Mouse (Mus musculus) cerebellum, adult 9-10 months (tissue): ENCODE measurements at regions not wholly inside any gene's neighbourhood (a gene's known extent, or its start where the extent isn't known, plus 50 kb on each side); places are given as distances from the start of the nearest gene placed in this dataset.

Source experiments
- DNase-seq: peaks from one replicate; pipeline ENCODE4 v3.0.0; 2022

GRCm38 (mm10) chr13:30085446-30085845, 50.8 kb upstream of the Mboat1 start:
- DNase-seq: peak; percentile 25

GRCm38 (mm10) chr13:30085005-30085404, 51.3 kb upstream of the Mboat1 start:
- DNase-seq: peak; percentile 91

- no peak for DNase-seq
These were observed 51.9 kb upstream of the Mboat1 start for GRCm38 (mm10) chr13:30084386-30084785.

GRCm38 (mm10) chr13:30083949-30084348, 52.3 kb upstream of the Mboat1 start:
- no peak for DNase-seq

GRCm38 (mm10) chr13:30082761-30083160, 53.5 kb upstream of the Mboat1 start:
- DNase-seq: no peak

GRCm38 (mm10) chr13:30080705-30081474, 55.4 kb upstream of the Mboat1 start:
- DNase-seq: no peak

GRCm38 (mm10) chr13:30074517-30075064, 61.7 kb upstream of the Mboat1 start:
- no peak for DNase-seq

GRCm38 (mm10) chr13:30074069-30074468, 62.2 kb upstream of the Mboat1 start:
- no peak for DNase-seq

GRCm38 (mm10) chr13:30069397-30069796, 66.9 kb upstream of the Mboat1 start:
- no peak for DNase-seq

GRCm38 (mm10) chr13:30067581-30068375, 68.5 kb upstream of the Mboat1 start:
- DNase-seq: no peak

GRCm38 (mm10) chr13:30065520-30065919, 70.8 kb upstream of the Mboat1 start:
- DNase-seq: no peak

- DNase-seq: no peak
These were observed 72.5 kb upstream of the Mboat1 start for GRCm38 (mm10) chr13:30063741-30064140.

GRCm38 (mm10) chr13:30062285-30062684, 74.0 kb upstream of the Mboat1 start:
- DNase-seq: no peak

- no peak for DNase-seq
These were observed 69.3 kb upstream of the E2f3 start for GRCm38 (mm10) chr13:30055141-30055645.

GRCm38 (mm10) chr13:30051891-30052550, 66.2 kb upstream of the E2f3 start:
- peak; percentile 77 for DNase-seq

- no peak for DNase-seq
These were observed 65.1 kb upstream of the E2f3 start for GRCm38 (mm10) chr13:30050745-30051508.

GRCm38 (mm10) chr13:30048260-30048859, 62.5 kb upstream of the E2f3 start:
- DNase-seq: no peak

GRCm38 (mm10) chr13:30046504-30047169, 60.8 kb upstream of the E2f3 start:
- DNase-seq: no peak

- no peak for DNase-seq
These were observed 60.2 kb upstream of the E2f3 start for GRCm38 (mm10) chr13:30046061-30046460.

- DNase-seq: peak; percentile 73
These were observed 59.4 kb upstream of the E2f3 start for GRCm38 (mm10) chr13:30045225-30045624.

- DNase-seq: no peak
These were observed 58.9 kb upstream of the E2f3 start for GRCm38 (mm10) chr13:30044790-30045189.
